Mouse (Mus musculus) MEL-GATA-1-ER (cell line): ENCODE data around the gene Islr2.

Experiments used
- DNase-seq: peaks from one replicate; pipeline ENCODE4 v3.0.0-alpha.2; 2012; ENCODE audit warnings: low read depth; ENCODE audit errors: extremely low read depth

Gene Islr2

GRCm38 (mm10) chr9:58156819-58157560, 47.1 kb downstream of the Islr2 start:
- DNase-seq, result no peak

- no peak for DNase-seq
These were observed 48.8 kb downstream of the Islr2 start for GRCm38 (mm10) chr9:58155366-58155765.

- DNase-seq, result no peak
These were observed 51.0 kb downstream of the Islr2 start for GRCm38 (mm10) chr9:58153095-58153494.

- DNase-seq, result no peak
These were observed 53.3 kb downstream of the Islr2 start for GRCm38 (mm10) chr9:58150733-58151361.

GRCm38 (mm10) chr9:58148806-58149205, 55.3 kb downstream of the Islr2 start:
- no peak for DNase-seq
